Mouse (Mus musculus): ENCODE measurements around the gene Lcp2. TPM values are rescaled to one million over a fixed set of nuclear protein-coding genes. Genes with fewer than 3 reads are reported as not detected.

The Lcp2 gene
- polyA plus RNA-seq, 1 experiment from 2014 or later, result 1.2 TPM

DNA sequence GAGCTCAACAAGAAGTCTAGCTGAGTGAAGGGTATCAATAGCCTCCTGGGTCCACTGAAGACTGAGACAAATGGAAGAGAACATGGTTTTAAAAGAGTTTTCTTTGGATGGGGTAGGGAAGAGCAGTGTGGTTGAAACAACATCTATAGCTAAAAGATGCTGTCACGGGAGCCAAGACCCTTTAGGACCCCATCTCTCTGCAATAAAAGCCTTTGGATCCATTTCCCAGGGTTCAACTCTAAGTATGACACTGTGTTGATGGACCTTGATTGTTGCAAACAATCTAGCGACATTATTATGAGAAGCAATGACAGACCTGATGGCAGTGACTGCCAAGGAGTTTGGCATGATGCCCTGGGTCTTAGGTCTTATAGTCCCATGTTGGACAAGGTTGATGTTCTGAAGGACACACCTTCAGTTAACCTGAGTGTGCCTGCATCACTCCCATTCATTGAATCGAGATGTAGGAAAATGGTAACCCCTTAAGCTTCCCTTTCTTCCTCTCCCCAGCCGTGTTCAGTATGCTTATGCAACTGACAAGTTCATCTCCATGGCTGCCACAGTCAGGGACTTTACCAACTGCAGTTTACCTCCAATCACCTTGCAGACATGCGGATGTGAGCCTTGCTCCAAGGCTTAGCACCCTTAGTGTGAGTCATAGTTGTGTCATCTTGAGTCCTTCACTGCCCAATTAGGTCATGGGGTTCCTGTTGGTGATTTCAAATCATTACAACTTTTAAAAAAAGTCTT lies 10.6 kb upstream of the Lcp2 start:
- no peak overlapping the region for H3K4me3 ChIP-seq (ENCODE audit: low read depth, low read length)
- H3K9ac ChIP-seq (ENCODE audit: low read length), result no peak overlapping the region
- whole genome bisulfite sequencing, result 75% methylated on average over 5 of the region's 5 CpGs
- H3K27me3 ChIP-seq (ENCODE audit: control insufficient read depth, insufficient read depth, low read length), result no peaks in the 10 kb centered on the region
- no peak overlapping the region for H3K4me2 ChIP-seq (replicated peaks; ENCODE audit: low read depth)
- H3K4me1 ChIP-seq (replicated peaks; ENCODE audit: control insufficient read depth, insufficient read depth), result no peaks in the 10 kb centered on the region
- ATAC-seq (ENCODE audit: low FRiP score, low TSS enrichment), result no peak
- H3K9me3 ChIP-seq (ENCODE audit: control insufficient read depth, low read length), result no peaks in the 10 kb centered on the region
- DNase-seq (ENCODE audit: low spot score), result no peak
- no peak overlapping the region for H3K27ac ChIP-seq (replicated peaks)
- no peaks in the 10 kb centered on the region for H3K36me3 ChIP-seq (ENCODE audit: control insufficient read depth, insufficient read depth, low read length)
- TF ChIP-seq EP300 (optimal IDR thresholded peaks at IDR 0.05), result no peak
- TF ChIP-seq CTCF (IDR thresholded peaks at IDR 0.05; ENCODE audit: low read depth), result no peak

DNA sequence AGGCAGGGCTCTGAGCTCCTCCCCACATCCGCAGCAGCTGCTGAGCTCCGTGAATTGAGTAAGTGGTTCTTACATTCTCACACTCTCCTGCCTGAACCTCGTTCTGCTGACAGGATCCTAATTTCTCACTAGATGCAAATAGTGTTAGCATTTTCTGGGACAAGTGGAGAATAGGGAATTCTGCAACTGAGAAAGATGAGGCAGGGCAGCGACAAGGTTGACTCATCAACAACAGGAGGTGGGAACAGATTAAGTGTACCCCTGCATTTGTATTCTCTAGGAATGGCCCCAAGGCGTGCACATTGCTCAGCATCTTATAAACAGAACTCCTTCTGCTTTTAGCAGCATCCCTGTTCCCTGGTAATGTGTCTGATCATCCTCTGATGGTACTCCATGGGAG lies 6.7 kb upstream of the Lcp2 start:
- ATAC-seq (ENCODE audit: low FRiP score, low TSS enrichment), result no peak
- DNase-seq (ENCODE audit: low spot score), result no peak
- Histone ChIP-seq H3K9ac (ENCODE audit: low read length) (no peak overlapping the region), H3K36me3 (ENCODE audit: control insufficient read depth, insufficient read depth, low read length) (no peaks in the 10 kb centered on the region), H3K9me3 (ENCODE audit: control insufficient read depth, low read length) (no peaks in the 10 kb centered on the region), H3K27me3 (ENCODE audit: control insufficient read depth, insufficient read depth, low read length) (no peaks in the 10 kb centered on the region), H3K4me2 (replicated peaks; ENCODE audit: low read depth) (no peak overlapping the region), H3K27ac (replicated peaks) (no peak overlapping the region), H3K4me1 (replicated peaks; ENCODE audit: control insufficient read depth, insufficient read depth) (no peaks in the 10 kb centered on the region), H3K4me3 (ENCODE audit: low read depth, low read length) (no peak overlapping the region)
- TF ChIP-seq CTCF (IDR thresholded peaks at IDR 0.05; ENCODE audit: low read depth) (no peak), EP300 (optimal IDR thresholded peaks at IDR 0.05) (no peak)
- WGBS, result 73% methylated on average over 5 of the region's 5 CpGs

DNA sequence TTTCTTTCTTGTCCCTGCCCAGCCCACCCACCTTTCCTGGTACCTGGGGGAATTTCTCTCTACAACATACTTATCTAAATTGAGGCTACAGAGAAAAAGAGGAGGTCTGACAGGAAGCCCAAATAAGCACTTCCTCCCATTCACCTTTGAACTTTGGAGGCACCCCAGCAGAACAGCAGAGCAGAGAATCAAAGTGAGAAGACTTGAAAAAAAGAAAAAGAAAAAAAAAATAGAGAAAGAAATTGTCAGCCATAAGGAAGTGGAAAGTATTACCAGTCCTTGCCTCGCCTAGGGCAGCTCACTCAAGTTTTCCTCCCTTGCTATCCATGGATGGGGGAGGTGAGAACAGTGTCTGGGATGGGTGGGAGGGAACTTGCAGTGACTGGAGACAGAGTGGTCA lies 3.9 kb upstream of the Lcp2 start:
- TF ChIP-seq EP300 (optimal IDR thresholded peaks at IDR 0.05) (no peak), CTCF (IDR thresholded peaks at IDR 0.05; ENCODE audit: low read depth) (no peak)
- WGBS, result 50% methylated on average over 1 of the region's 1 CpGs
- ATAC-seq (ENCODE audit: low FRiP score, low TSS enrichment), result no peak
- Histone ChIP-seq H3K9me3 (ENCODE audit: control insufficient read depth, low read length) (no peaks in the 10 kb centered on the region), H3K27me3 (ENCODE audit: control insufficient read depth, insufficient read depth, low read length) (no peaks in the 10 kb centered on the region), H3K4me1 (replicated peaks; ENCODE audit: control insufficient read depth, insufficient read depth) (no peaks in the 10 kb centered on the region), H3K36me3 (ENCODE audit: control insufficient read depth, insufficient read depth, low read length) (no peaks in the 10 kb centered on the region), H3K9ac (ENCODE audit: low read length) (no peak overlapping the region), H3K27ac (replicated peaks) (no peak overlapping the region), H3K4me3 (ENCODE audit: low read depth, low read length) (no peak overlapping the region), H3K4me2 (replicated peaks; ENCODE audit: low read depth) (no peak overlapping the region)
- DNase-seq (ENCODE audit: low spot score), result no peak

DNA sequence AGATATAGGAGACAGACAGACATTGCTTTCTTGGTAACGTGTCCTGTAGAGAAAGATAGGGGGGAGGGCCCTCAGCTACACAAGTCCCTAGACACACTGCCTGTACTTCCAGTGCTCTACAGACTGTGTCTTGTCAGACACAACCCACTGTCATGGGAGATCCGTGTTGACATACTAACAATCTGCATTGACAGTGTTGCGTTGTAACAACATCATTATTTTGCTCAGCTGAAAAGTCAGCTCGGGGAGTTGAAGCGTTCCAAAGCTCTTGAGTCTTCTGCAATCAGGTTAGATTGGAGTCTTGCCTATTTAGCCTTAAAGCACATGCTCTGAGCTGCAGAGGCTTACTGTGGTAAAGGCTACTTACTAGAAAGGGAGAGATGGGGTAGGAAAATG lies 820 bp downstream of the Lcp2 start:
- Histone ChIP-seq H3K9ac (ENCODE audit: low read length) (no peak overlapping the region), H3K9me3 (ENCODE audit: control insufficient read depth, low read length) (no peaks in the 10 kb centered on the region), H3K36me3 (ENCODE audit: control insufficient read depth, insufficient read depth, low read length) (no peaks in the 10 kb centered on the region), H3K27me3 (ENCODE audit: control insufficient read depth, insufficient read depth, low read length) (no peaks in the 10 kb centered on the region), H3K4me3 (ENCODE audit: low read depth, low read length) (no peak overlapping the region), H3K27ac (replicated peaks) (no peak overlapping the region), H3K4me2 (replicated peaks; ENCODE audit: low read depth) (no peak overlapping the region), H3K4me1 (replicated peaks; ENCODE audit: control insufficient read depth, insufficient read depth) (no peaks in the 10 kb centered on the region)
- 81% methylated on average over 5 of the region's 5 CpGs for WGBS
- ATAC-seq (ENCODE audit: low FRiP score, low TSS enrichment) (no peak), DNase-seq (ENCODE audit: low spot score) (no peak)
- TF ChIP-seq CTCF (IDR thresholded peaks at IDR 0.05; ENCODE audit: low read depth), result no peak
- TF ChIP-seq EP300 (optimal IDR thresholded peaks at IDR 0.05), result no peak

DNA sequence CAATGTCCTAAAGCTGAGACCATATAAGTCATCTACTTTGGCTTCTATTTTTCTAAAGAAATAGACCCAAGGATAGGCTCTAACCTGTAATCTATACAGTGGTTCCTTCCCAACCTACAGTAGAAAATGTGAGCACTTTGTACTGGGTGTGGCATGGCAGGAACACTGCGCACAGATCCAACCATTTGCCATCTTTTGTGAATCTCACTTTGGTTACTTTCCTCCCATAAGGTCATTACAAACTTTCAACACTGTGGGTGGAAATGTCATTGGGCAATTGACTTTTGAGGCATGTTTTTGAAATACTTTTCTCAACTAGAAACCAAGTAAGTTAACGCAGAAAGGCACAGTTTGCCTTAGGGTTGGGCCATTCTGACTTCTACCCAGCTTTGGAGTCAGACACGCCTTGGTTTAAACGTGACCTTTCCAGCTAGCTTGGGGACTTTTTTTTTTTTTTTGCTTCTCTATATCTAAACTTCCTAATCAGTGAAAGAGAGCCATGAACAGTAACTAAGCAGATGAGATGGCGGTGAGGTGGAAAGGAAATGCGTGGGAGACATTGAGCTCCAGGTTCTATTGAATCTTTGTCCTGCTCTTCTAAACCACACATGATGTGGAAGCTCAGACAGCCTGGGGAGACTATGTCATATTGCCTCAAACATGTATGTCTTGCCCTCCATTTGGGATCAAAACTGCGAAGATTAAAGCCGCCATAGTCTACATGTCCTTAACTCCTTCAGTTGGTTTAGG lies 1.8 kb downstream of the Lcp2 start:
- H3K4me2 ChIP-seq (replicated peaks; ENCODE audit: low read depth), result no peak overlapping the region
- H3K36me3 ChIP-seq (ENCODE audit: control insufficient read depth, insufficient read depth, low read length), result no peaks in the 10 kb centered on the region
- ATAC-seq (ENCODE audit: low FRiP score, low TSS enrichment) (no peak), DNase-seq (ENCODE audit: low spot score) (no peak)
- no peak overlapping the region for H3K4me3 ChIP-seq (ENCODE audit: low read depth, low read length)
- H3K27ac ChIP-seq (replicated peaks), result no peak overlapping the region
- H3K9me3 ChIP-seq (ENCODE audit: control insufficient read depth, low read length), result no peaks in the 10 kb centered on the region
- 80% methylated on average over 8 of the region's 8 CpGs for WGBS
- H3K4me1 ChIP-seq (replicated peaks; ENCODE audit: control insufficient read depth, insufficient read depth), result no peaks in the 10 kb centered on the region
- TF ChIP-seq EP300 (optimal IDR thresholded peaks at IDR 0.05), result no peak
- TF ChIP-seq CTCF (IDR thresholded peaks at IDR 0.05; ENCODE audit: low read depth), result no peak
- no peaks in the 10 kb centered on the region for H3K27me3 ChIP-seq (ENCODE audit: control insufficient read depth, insufficient read depth, low read length)
- H3K9ac ChIP-seq (ENCODE audit: low read length), result no peak overlapping the region

DNA sequence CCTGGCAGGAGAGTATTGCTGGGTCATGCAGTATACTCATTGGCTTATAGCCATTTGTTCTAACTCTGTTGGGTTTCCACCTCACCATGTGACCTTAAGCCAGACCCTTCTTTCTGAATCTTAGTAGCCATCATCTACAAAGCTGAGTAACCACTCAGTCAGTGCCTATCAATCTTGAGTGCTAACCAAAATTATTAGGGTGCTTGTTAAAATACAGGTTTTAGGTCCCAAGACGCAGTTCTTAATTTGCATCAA lies 2.3 kb downstream of the Lcp2 start:
- 89% methylated on average over 1 of the region's 1 CpGs for WGBS
- Histone ChIP-seq H3K4me3 (ENCODE audit: low read depth, low read length) (no peak overlapping the region), H3K4me2 (replicated peaks; ENCODE audit: low read depth) (no peak overlapping the region)

More for the DNA sequence above, 2.3 kb downstream of the Lcp2 start:
- TF ChIP-seq EP300 (optimal IDR thresholded peaks at IDR 0.05) (no peak), CTCF (IDR thresholded peaks at IDR 0.05; ENCODE audit: low read depth) (no peak)
- DNase-seq (ENCODE audit: low spot score) (no peak), ATAC-seq (ENCODE audit: low FRiP score, low TSS enrichment) (no peak)
- no peak overlapping the region for H3K27ac ChIP-seq (replicated peaks)
- no peaks in the 10 kb centered on the region for H3K36me3 ChIP-seq (ENCODE audit: control insufficient read depth, insufficient read depth, low read length)
- no peak overlapping the region for H3K9ac ChIP-seq (ENCODE audit: low read length)
- no peaks in the 10 kb centered on the region for H3K9me3 ChIP-seq (ENCODE audit: control insufficient read depth, low read length)
- H3K27me3 ChIP-seq (ENCODE audit: control insufficient read depth, insufficient read depth, low read length), result no peaks in the 10 kb centered on the region
- H3K4me1 ChIP-seq (replicated peaks; ENCODE audit: control insufficient read depth, insufficient read depth), result no peaks in the 10 kb centered on the region
